Mouse (Mus musculus): ENCODE measurements at regions not wholly inside any gene's neighbourhood (a gene's known extent, or its start where the extent isn't known, plus 50 kb on each side); places are given as distances from the start of the nearest gene placed in this dataset.
"Not testable (repeated sequence)": the region's sequence is repeated elsewhere in the genome, so short reads cannot be mapped to it uniquely, and the experiment has no call there.

- ATAC-seq (ENCODE audit: low FRiP score): 0 out of 2 replicates have a peak, but pooled peaks have one; percentile 32
- Histone ChIP-seq H3K27ac (no peak overlapping the region), H3K27me3 (no peaks in the 10 kb centered on the region), H3K4me3 (no peak overlapping the region), H3K4me2 (no peak overlapping the region), H3K9me3 (no peaks in the 10 kb centered on the region), H3K36me3 (no peaks in the 10 kb centered on the region), H3K9ac (no peak overlapping the region), H3K4me1 (replicated peaks) (no peaks in the 10 kb centered on the region)
- WGBS: 76% methylated on average over 3 of the region's 3 CpGs
These were observed 1478.4 kb upstream of the Gm7489 start for GRCm38 (mm10) chr15:52406156-52406885.

GRCm38 (mm10) chr15:52412869-52413771 is 1471.6 kb upstream of the Gm7489 start:
- H3K4me1 ChIP-seq (replicated peaks): peaks cover 14% of the 10 kb centered on the region
- peak; percentile 89 for ATAC-seq (ENCODE audit: low FRiP score)
- no peaks in the 10 kb centered on the region for H3K27me3 ChIP-seq
- peak overlapping the region; percentile 45 for H3K4me2 ChIP-seq
- WGBS: 13% methylated on average over 18 of the region's 18 CpGs
- H3K4me3 ChIP-seq: peak overlapping the region; percentile 17
- H3K9ac ChIP-seq: peak overlapping the region; percentile 9; the same call in 1 of the 2 replicates
- no peaks in the 10 kb centered on the region for H3K9me3 ChIP-seq
- H3K36me3 ChIP-seq: no peaks in the 10 kb centered on the region
- peak overlapping the region; percentile 80 for H3K27ac ChIP-seq

- H3K9me3 ChIP-seq: no peaks in the 10 kb centered on the region
- no peak overlapping the region for H3K4me2 ChIP-seq
- no peak for ATAC-seq (ENCODE audit: low FRiP score)
- H3K36me3 ChIP-seq: no peaks in the 10 kb centered on the region
- H3K4me1 ChIP-seq (replicated peaks): no peaks in the 10 kb centered on the region
- no peaks in the 10 kb centered on the region for H3K27me3 ChIP-seq
- H3K4me3 ChIP-seq: no peak overlapping the region
- H3K9ac ChIP-seq: no peak overlapping the region
- H3K27ac ChIP-seq: no peak overlapping the region
These were observed 1458.7 kb upstream of the Gm7489 start for GRCm38 (mm10) chr15:52425976-52426375.

- no peaks in the 10 kb centered on the region for H3K27me3 ChIP-seq
- no peak for ATAC-seq (ENCODE audit: low FRiP score)
- 80% methylated on average over 6 of the region's 6 CpGs for WGBS
- no peak overlapping the region for H3K9ac ChIP-seq
- no peaks in the 10 kb centered on the region for H3K4me1 ChIP-seq (replicated peaks)
- no peaks in the 10 kb centered on the region for H3K9me3 ChIP-seq
- H3K36me3 ChIP-seq: no peaks in the 10 kb centered on the region
- H3K4me2 ChIP-seq: no peak overlapping the region
- no peak overlapping the region for H3K27ac ChIP-seq
- H3K4me3 ChIP-seq: no peak overlapping the region
These were observed 1454.1 kb upstream of the Gm7489 start for GRCm38 (mm10) chr15:52430491-52431158.

GRCm38 (mm10) chr15:52433639-52434038 is 1451.1 kb upstream of the Gm7489 start:
- no peak overlapping the region for H3K27ac ChIP-seq
- no peaks in the 10 kb centered on the region for H3K27me3 ChIP-seq
- H3K4me3 ChIP-seq: no peak overlapping the region
- H3K36me3 ChIP-seq: no peaks in the 10 kb centered on the region
- no peak overlapping the region for H3K9ac ChIP-seq
- H3K4me2 ChIP-seq: no peak overlapping the region
- no peak for ATAC-seq (ENCODE audit: low FRiP score)
- 55% methylated on average over 2 of the region's 2 CpGs for WGBS
- no peaks in the 10 kb centered on the region for H3K4me1 ChIP-seq (replicated peaks)
- H3K9me3 ChIP-seq: no peaks in the 10 kb centered on the region

GRCm38 (mm10) chr15:52438403-52438802 is 1446.3 kb upstream of the Gm7489 start:
- Histone ChIP-seq H3K4me2 (no peak overlapping the region), H3K27me3 (no peaks in the 10 kb centered on the region), H3K9ac (no peak overlapping the region), H3K36me3 (no peaks in the 10 kb centered on the region), H3K27ac (no peak overlapping the region), H3K4me1 (replicated peaks) (no peaks in the 10 kb centered on the region), H3K4me3 (no peak overlapping the region), H3K9me3 (no peaks in the 10 kb centered on the region)
- no peak for ATAC-seq (ENCODE audit: low FRiP score)
- 92% methylated on average over 1 of the region's 1 CpGs for WGBS

GRCm38 (mm10) chr15:52458782-52459181 is 1425.9 kb upstream of the Gm7489 start:
- WGBS: 0% methylated on average over 3 of the region's 3 CpGs
- H3K4me2 ChIP-seq: 0 out of 2 replicates have a peak overlapping the region, but pooled peaks have one; percentile 21
- H3K27me3 ChIP-seq: no peaks in the 10 kb centered on the region
- H3K4me3 ChIP-seq: no peak overlapping the region
- peak overlapping the region; percentile 69 for H3K27ac ChIP-seq
- ATAC-seq (ENCODE audit: low FRiP score): peak; percentile 94
- H3K9ac ChIP-seq: no peak overlapping the region
- no peaks in the 10 kb centered on the region for H3K9me3 ChIP-seq
- H3K4me1 ChIP-seq (replicated peaks): peaks cover 11% of the 10 kb centered on the region
- no peaks in the 10 kb centered on the region for H3K36me3 ChIP-seq

- Histone ChIP-seq H3K9me3 (no peaks in the 10 kb centered on the region), H3K4me1 (replicated peaks) (peaks cover 14% of the 10 kb centered on the region), H3K9ac (no peak overlapping the region), H3K27me3 (no peaks in the 10 kb centered on the region), H3K27ac (0 out of 2 replicates have a peak overlapping the region, but pooled peaks have one; percentile 23), H3K4me3 (no peak overlapping the region), H3K4me2 (no peak overlapping the region), H3K36me3 (no peaks in the 10 kb centered on the region)
- WGBS: 50% methylated on average over 1 of the region's 1 CpGs
- peak; percentile 41; the same call in 1 of the 2 replicates for ATAC-seq (ENCODE audit: low FRiP score)
These were observed 1425.4 kb upstream of the Gm7489 start for GRCm38 (mm10) chr15:52459315-52459714.

GRCm38 (mm10) chr15:52464226-52465138 is 1420.2 kb upstream of the Gm7489 start:
- H3K9ac ChIP-seq: no peak overlapping the region
- WGBS: 22% methylated on average over 8 of the region's 8 CpGs
- H3K27me3 ChIP-seq: no peaks in the 10 kb centered on the region
- H3K9me3 ChIP-seq: no peaks in the 10 kb centered on the region
- H3K36me3 ChIP-seq: no peaks in the 10 kb centered on the region
- H3K27ac ChIP-seq: peak overlapping the region; percentile 64
- peak; percentile 52 for ATAC-seq (ENCODE audit: low FRiP score)
- H3K4me3 ChIP-seq: no peak overlapping the region
- H3K4me1 ChIP-seq (replicated peaks): peaks cover 15% of the 10 kb centered on the region
- H3K4me2 ChIP-seq: peak overlapping the region; percentile 4

- H3K9me3 ChIP-seq: not testable (repeated sequence)
These were observed 1406.6 kb upstream of the Gm7489 start for GRCm38 (mm10) chr15:52478124-52478523.

GRCm38 (mm10) chr15:52480834-52481233 is 1403.9 kb upstream of the Gm7489 start:
- H3K27ac ChIP-seq: no peak overlapping the region
- no peak overlapping the region for H3K9ac ChIP-seq
- no peak overlapping the region for H3K4me3 ChIP-seq
- WGBS: 55% methylated on average over 3 of the region's 3 CpGs
- no peaks in the 10 kb centered on the region for H3K27me3 ChIP-seq
- no peaks in the 10 kb centered on the region for H3K36me3 ChIP-seq
- ATAC-seq (ENCODE audit: low FRiP score): 0 out of 2 replicates have a peak, but pooled peaks have one; percentile 54
- 0 out of 2 replicates have a peak, but pooled peaks cover 3% of the 10 kb centered on the region for H3K9me3 ChIP-seq
- H3K4me2 ChIP-seq: no peak overlapping the region
- no peaks in the 10 kb centered on the region for H3K4me1 ChIP-seq (replicated peaks)

More at GRCm38 (mm10) chr15:52478124-52478523, 1406.6 kb upstream of the Gm7489 start:
- H3K4me2 ChIP-seq; H3K4me1 ChIP-seq (replicated peaks); H3K4me3 ChIP-seq; H3K36me3 ChIP-seq; H3K9ac ChIP-seq; H3K27ac ChIP-seq; H3K27me3 ChIP-seq; ATAC-seq (ENCODE audit: low FRiP score): not testable (repeated sequence)
- 91% methylated on average over 20 of the region's 20 CpGs for WGBS

Measured in hindbrain, embryonic 13.5 days (tissue).